Mouse (Mus musculus) erythroblast, embryonic 14.5 days (primary cell): Measurements from ENCODE around the gene Tnnt2. TPM values are rescaled to one million over a fixed set of nuclear protein-coding genes. Genes with fewer than 3 reads are reported as not detected.

Source experiments
- H3K27me3 ChIP-seq: 2 replicates; pipeline ENCODE4 v1.6.1; 2012; ENCODE audit warnings: inconsistent platforms; ENCODE audit not compliant: control insufficient read depth
- H3K36me3 ChIP-seq: 2 replicates; pipeline ENCODE4 v1.6.1; 2012; ENCODE audit warnings: mild to moderate bottlenecking, inconsistent platforms; ENCODE audit not compliant: control insufficient read depth
- H3K4me1 ChIP-seq: 2 replicates; pipeline ENCODE4 v1.6.1; 2012; ENCODE audit warnings: inconsistent platforms; ENCODE audit not compliant: control insufficient read depth
- H3K4me3 ChIP-seq: replicated peaks from 2 replicates; pipeline ENCODE3; 2012; ENCODE audit warnings: moderate library complexity, mild to moderate bottlenecking, inconsistent platforms
- H3K9me3 ChIP-seq: 2 replicates; pipeline ENCODE4 v1.6.1; 2012; ENCODE audit warnings: low read length, inconsistent platforms, mixed read lengths; ENCODE audit not compliant: control insufficient read depth
- GATA1 ChIP-seq: IDR thresholded peaks from 2 replicates; pipeline ENCODE4 v1.6.1; 2012; ENCODE audit warnings: low read length, inconsistent platforms, mixed read lengths
- TAL1 ChIP-seq: IDR thresholded peaks from 3 replicates; pipeline ENCODE4 v1.6.1; 2012; ENCODE audit warnings: low read length, inconsistent platforms, mixed read lengths
- polyA plus RNA-seq: library from polyadenylated mRNA; stranded (reverse); fragments of >175 nt; gene quantifications from 2 replicates; pipeline ENCODE4 v1.2.3, GENCODE M21; 2012

Tnnt2 gene
- polyA plus RNA-seq, 1 experiment = not detected

DNA sequence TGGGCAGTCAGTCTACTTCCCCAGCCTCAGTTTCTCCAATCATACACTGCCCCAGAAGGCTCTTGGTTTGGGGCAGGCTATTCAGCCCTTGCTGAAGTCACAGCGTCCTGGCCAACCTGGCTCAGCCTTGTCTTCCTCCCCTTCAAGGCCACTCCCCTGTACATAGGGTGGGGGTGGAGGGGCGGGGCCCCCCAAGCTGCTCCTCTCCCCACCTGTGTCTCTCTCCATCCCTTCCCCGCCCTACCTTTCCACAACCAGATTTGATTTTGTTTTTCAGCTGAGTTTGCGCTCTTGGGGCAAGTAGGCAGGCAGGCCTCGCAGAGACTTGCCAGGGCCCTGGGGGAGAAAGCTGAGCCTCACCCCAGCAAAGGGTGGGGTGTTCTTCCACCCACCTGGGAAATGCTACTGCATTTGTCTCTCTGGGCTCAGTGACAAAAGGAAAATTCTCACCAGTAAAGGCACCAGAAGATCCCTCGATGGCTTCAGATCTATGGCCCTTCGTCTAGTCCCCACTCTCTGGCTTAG lies 63.9 kb downstream of the Tnnt2 start:
- Histone ChIP-seq H3K4me3 (no peak overlapping the region), H3K9me3 (no peaks in the 10 kb centered on the region), H3K27me3 (peaks cover 51% of the 10 kb centered on the region), H3K4me1 (peaks cover 10% of the 10 kb centered on the region), H3K36me3 (no peaks in the 10 kb centered on the region)
- TF ChIP-seq GATA1 (no peak), TAL1 (no peak)

Other genes starting within 250 kb of the Tnnt2 start
- gene Nav1, start 229.1 kb upstream of the Tnnt2 start, polyA plus RNA-seq = 0.01 and 0.04 TPM in 2 replicates
- 3.8 and 4.0 TPM in 2 replicates for gene Csrp1, start 116.3 kb upstream of the Tnnt2 start, polyA plus RNA-seq
- gene Phlda3, start 70.2 kb upstream of the Tnnt2 start, polyA plus RNA-seq = 11.2 and 11.3 TPM in 2 replicates
- gene Tnni1, start 56.9 kb upstream of the Tnnt2 start, polyA plus RNA-seq = 0.07 TPM in 1 of 2 replicates, not detected in the other
- gene Lad1, start 17.8 kb upstream of the Tnnt2 start, polyA plus RNA-seq = 0.01 TPM in 1 of 2 replicates, not detected in the other
- not detected in 2 replicates for gene Pkp1, start 82.9 kb downstream of the Tnnt2 start, polyA plus RNA-seq
- not detected in 2 replicates for gene Igfn1, start 170.0 kb downstream of the Tnnt2 start, polyA plus RNA-seq
- gene Tmem9, start 171.8 kb downstream of the Tnnt2 start, polyA plus RNA-seq = 8.2 and 10.2 TPM in 2 replicates
- 0.07 TPM in 1 of 2 replicates, not detected in the other for gene Ascl5, start 214.4 kb downstream of the Tnnt2 start, polyA plus RNA-seq
- not detected in 2 replicates for gene Cacna1s, start 216.4 kb downstream of the Tnnt2 start, polyA plus RNA-seq